Mouse (Mus musculus) intestine, embryonic 16.5 days (tissue): Measurements from ENCODE around the gene Gm128. TPM values are rescaled to one million over a fixed set of nuclear protein-coding genes. Genes with fewer than 3 reads are reported as not detected.

Experiments used
- ATAC-seq: fragments of 200-750 bp; cut with Nextera tagmentation; 2 replicates; pipeline ENCODE4 v1.8.0; 2017; ENCODE audit warnings: moderate TSS enrichment, moderate library complexity
- H3K27ac ChIP-seq: fragments of 300-500 bp; sonication (generic); 2 replicates; pipeline ENCODE4 v1.5.1; 2014; ENCODE audit warnings: mild to moderate bottlenecking, low read length
- H3K27me3 ChIP-seq: fragments of 300-500 bp; sonication (generic); replicated peaks from 2 replicates; pipeline ENCODE4 v1.6.1; 2014; ENCODE audit warnings: low read length, control low read depth, mixed read lengths; ENCODE audit not compliant: control insufficient read depth, insufficient read depth
- H3K36me3 ChIP-seq: fragments of 300-500 bp; sonication (generic); 2 replicates; pipeline ENCODE4 v1.6.1; 2014; ENCODE audit warnings: low read length, control low read depth; ENCODE audit not compliant: control insufficient read depth, insufficient read depth
- H3K4me1 ChIP-seq: fragments of 300-500 bp; sonication (generic); 2 replicates; pipeline ENCODE4 v1.6.1; 2014; ENCODE audit warnings: low read length, control low read depth, mixed read lengths; ENCODE audit not compliant: control insufficient read depth, insufficient read depth
- H3K4me2 ChIP-seq: fragments of 300-500 bp; sonication (generic); 2 replicates; pipeline ENCODE4 v1.6.1; 2014; ENCODE audit warnings: low read depth, low read length, control low read depth
- H3K4me3 ChIP-seq: fragments of 300-500 bp; sonication (generic); 2 replicates; pipeline ENCODE4 v1.5.1; 2014; ENCODE audit warnings: mild to moderate bottlenecking, low read length
- H3K9ac ChIP-seq: fragments of 300-500 bp; sonication (generic); 2 replicates; pipeline ENCODE4 v1.6.1; 2014; ENCODE audit warnings: low read depth, low read length
- H3K9me3 ChIP-seq: fragments of 300-500 bp; sonication (generic); 2 replicates; pipeline ENCODE4 v1.6.1; 2016; ENCODE audit warnings: low read length, control low read depth; ENCODE audit not compliant: control insufficient read depth
- WGBS: fragments of 180-500 bp; shearing (Covaris S2); extraction: QIAGEN DNeasy Blood & Tissue Kit; methylation state at CpG from one replicate; pipeline ENCODE4 v1.1.7; 2014; 5-methylcytosine and 5-hydroxymethylcytosine counted together
- polyA plus RNA-seq: library from polyadenylated mRNA; unstranded; fragments of >200 nt; fragmentation: Nextera tagmentation; extraction: Ambion mirVana; gene quantifications from 2 replicates; pipeline ENCODE4 v1.2.1, GENCODE M21; 2015

Gm128 gene
- polyA plus RNA-seq, result 0.17 and 0.29 TPM in 2 replicates

DNA sequence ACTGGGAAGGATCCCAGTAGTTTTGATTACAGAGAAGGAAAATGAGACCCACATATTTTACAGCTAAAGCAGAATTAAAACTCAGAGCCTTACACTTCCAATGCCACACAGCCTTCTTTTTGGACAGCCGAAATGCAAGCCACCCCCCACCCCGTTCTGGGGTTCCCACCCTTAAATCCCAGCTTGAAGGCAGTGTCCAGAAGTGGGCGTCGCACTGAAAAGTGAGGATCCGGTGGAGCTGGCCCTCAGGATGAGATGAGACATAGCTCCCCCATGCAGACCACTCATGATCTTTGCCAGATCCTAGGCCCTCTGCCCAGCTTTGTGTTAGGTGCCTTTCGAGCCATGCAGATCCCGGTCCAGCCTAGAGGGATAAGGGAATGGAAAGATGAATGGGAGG, at the start of gene Gm128:
TSS of gene Gm128 (minus strand) at position 101 of the 400 bp plus-strand sequence.
- Histone ChIP-seq H3K9ac (peak within 1 kb of the TSS; percentile 24; the same call in 1 of the 2 replicates), H3K4me1 (no peaks in the 10 kb centered on the region), H3K27me3 (no peaks in the 10 kb centered on the region), H3K36me3 (peaks cover 5% of the 10 kb centered on the region; the same call in 1 of the 2 replicates), H3K4me3 (no peak within 1 kb of the TSS), H3K4me2 (peak within 1 kb of the TSS; percentile 19; the same call in 1 of the 2 replicates), H3K9me3 (no peaks in the 10 kb centered on the region), H3K27ac (no peak within 1 kb of the TSS)
- WGBS, result 79% methylated on average over 7 of the region's 7 CpGs
- no peak for ATAC-seq

DNA sequence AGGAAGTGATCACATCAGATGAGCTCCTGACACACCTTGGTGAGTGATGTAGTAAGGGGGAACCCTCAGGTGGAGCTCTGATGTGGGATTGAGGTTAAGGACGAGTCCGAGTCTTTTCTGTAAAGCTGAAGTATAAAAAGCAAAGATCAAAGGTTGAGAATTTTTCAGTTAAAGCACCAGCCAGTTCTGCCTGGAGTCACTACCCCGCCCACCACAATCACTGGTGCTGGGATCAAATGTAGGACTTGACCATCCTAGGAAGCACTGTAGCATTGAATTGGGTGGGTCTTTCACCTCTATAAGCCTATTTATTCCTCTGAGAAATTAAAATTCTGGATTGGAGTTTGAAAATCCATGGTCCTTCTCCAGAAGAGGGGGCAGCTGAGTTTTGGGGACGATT, 49.6 kb upstream of the Gm128 start:
- H3K27ac ChIP-seq, result peak overlapping the region; percentile 5; the same call in 1 of the 2 replicates
- peak; percentile 32; the same call in 1 of the 2 replicates for ATAC-seq

DNA sequence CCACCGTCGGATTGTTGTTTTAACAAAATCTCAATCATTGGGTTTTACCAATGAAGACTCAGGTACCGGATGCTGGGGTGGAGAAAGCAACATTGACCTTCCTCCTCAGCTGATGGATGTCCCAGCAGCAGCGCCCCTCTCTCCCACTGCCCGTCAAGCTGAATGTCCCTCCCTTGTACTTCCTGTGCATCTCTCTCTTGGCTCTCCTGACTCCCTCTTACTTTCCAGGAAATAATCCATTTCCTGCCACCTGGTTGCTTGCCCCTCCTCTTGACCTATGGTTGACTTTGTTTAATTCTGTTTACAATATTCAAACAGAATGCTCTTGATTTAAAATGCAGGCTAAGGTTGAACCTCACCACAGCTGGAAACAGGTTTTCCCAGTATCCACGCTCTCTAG, 48.8 kb upstream of the Gm128 start:
- Histone ChIP-seq H3K9me3 (no peaks in the 10 kb centered on the region), H3K36me3 (peaks cover 4% of the 10 kb centered on the region), H3K27ac (no peak overlapping the region)

More for the DNA sequence above, 49.6 kb upstream of the Gm128 start:
- no peak overlapping the region for H3K4me2 ChIP-seq
- peaks cover 2% of the 10 kb centered on the region for H3K4me1 ChIP-seq
- H3K9ac ChIP-seq, result no peak overlapping the region
- no peaks in the 10 kb centered on the region for H3K9me3 ChIP-seq
- WGBS, result 69% methylated on average over 4 of the region's 4 CpGs
- no peaks in the 10 kb centered on the region for H3K27me3 ChIP-seq
- H3K4me3 ChIP-seq, result no peak overlapping the region
- H3K36me3 ChIP-seq, result peaks cover 4% of the 10 kb centered on the region

DNA sequence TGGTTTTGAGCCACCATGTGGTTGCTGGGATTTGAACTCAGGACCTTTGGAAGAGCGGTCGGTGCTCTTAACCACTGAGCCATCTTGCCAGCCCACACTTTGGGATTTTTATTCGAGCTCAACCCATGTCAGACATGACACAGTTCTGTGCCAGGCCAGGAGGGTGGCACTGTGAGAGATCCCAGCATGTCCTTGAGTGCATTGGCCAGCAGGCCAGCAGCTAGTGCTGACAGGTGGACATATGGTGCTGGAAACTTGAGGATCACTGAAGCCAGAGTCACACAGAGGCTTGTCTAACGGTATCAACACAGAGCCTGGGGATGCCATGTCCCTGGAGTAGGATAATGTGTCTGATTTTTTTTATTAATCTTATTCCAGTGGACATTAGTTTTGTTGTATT, 48.0 kb upstream of the Gm128 start:
- H3K27me3 ChIP-seq, result no peaks in the 10 kb centered on the region
- H3K4me3 ChIP-seq, result no peak overlapping the region
- no peaks in the 10 kb centered on the region for H3K9me3 ChIP-seq
- WGBS, result 93% methylated on average over 4 of the region's 4 CpGs
- ATAC-seq, result no peak
- H3K36me3 ChIP-seq, result peaks cover 4% of the 10 kb centered on the region
- no peak overlapping the region for H3K9ac ChIP-seq
- peaks cover 17% of the 10 kb centered on the region for H3K4me1 ChIP-seq
- H3K27ac ChIP-seq, result no peak overlapping the region
- no peak overlapping the region for H3K4me2 ChIP-seq

More for the DNA sequence above, 48.8 kb upstream of the Gm128 start:
- Histone ChIP-seq H3K27me3 (no peaks in the 10 kb centered on the region), H3K9ac (no peak overlapping the region), H3K4me1 (peaks cover 11% of the 10 kb centered on the region), H3K4me2 (no peak overlapping the region), H3K4me3 (no peak overlapping the region)
- ATAC-seq, result no peak
- WGBS, result 57% methylated on average over 6 of the region's 6 CpGs

DNA sequence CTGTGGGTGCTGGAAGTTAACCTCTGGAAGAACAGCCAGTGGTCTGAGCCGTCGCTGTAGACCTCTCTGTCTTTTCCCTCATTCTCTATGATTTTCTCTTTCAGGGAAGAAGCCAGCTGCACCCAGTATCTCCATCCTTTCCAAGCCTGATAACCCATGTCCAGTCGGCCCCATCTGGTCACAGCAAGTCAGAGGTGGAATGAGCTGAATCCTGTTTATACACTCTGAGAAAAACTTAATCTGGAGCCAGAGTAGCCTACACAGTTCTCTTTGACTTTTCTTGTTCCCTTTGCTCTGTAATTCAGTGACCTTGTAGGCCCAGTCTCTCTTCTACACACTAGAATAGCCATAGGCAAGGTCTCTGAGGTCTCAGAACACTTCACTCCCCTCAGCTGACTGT, 46.1 kb upstream of the Gm128 start:
- no peaks in the 10 kb centered on the region for H3K9me3 ChIP-seq
- no peak overlapping the region for H3K9ac ChIP-seq
- no peaks in the 10 kb centered on the region for H3K27me3 ChIP-seq
- ATAC-seq, result no peak
- no peak overlapping the region for H3K4me3 ChIP-seq
- peaks cover 23% of the 10 kb centered on the region for H3K4me1 ChIP-seq
- 84% methylated on average over 3 of the region's 3 CpGs for WGBS
- no peak overlapping the region for H3K4me2 ChIP-seq
- H3K27ac ChIP-seq, result no peak overlapping the region
- H3K36me3 ChIP-seq, result no peaks in the 10 kb centered on the region; the same call in 1 of the 2 replicates

DNA sequence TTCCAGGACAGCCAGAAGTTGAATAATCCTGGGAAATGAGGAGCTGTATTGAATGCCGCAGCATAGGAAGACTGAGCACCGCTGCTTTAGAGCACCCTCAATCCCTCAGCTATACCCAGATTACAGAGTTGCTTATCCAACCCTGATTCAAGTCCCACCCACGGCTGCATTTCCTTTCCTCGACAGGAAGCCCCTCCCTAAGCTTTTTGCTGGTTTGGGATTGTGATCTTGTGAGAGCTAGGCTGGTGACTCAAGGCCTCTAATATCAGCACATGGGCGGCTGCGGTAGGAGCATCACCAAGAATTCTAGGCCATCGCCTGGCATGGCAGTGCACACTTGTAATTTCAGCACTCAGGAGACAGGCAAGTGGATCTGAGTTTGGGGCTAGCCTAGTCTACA, 45.1 kb upstream of the Gm128 start:
- Histone ChIP-seq H3K9ac (no peak overlapping the region), H3K27me3 (no peaks in the 10 kb centered on the region), H3K4me3 (no peak overlapping the region), H3K9me3 (no peaks in the 10 kb centered on the region), H3K4me1 (peaks cover 23% of the 10 kb centered on the region), H3K36me3 (no peaks in the 10 kb centered on the region; the same call in 1 of the 2 replicates), H3K4me2 (no peak overlapping the region), H3K27ac (no peak overlapping the region)
- no peak for ATAC-seq
- 81% methylated on average over 7 of the region's 7 CpGs for WGBS

DNA sequence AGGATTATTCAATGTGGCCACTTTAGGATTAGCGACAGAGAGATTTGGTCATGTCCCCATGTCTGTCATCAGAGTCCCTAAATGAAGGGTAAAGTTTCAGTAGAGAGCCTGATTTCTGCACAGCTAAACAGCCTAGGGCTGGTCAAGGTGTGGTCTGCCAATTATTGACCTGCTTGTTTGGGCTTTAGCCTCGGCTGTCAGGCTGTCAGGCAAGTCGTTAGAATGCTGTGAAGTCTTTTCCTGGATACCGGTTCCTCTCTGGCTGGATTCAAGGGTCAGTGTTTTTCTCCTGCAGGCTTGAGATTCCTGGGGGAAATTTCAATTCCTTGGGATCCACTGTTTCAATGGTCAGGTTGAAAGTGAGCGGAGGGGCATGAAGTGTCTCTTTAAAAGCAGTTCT, 44.6 kb upstream of the Gm128 start:
- H3K36me3 ChIP-seq, result no peaks in the 10 kb centered on the region; the same call in 1 of the 2 replicates
- peak overlapping the region; percentile 13; the same call in 1 of the 2 replicates for H3K27ac ChIP-seq
- ATAC-seq, result no peak
- H3K4me3 ChIP-seq, result no peak overlapping the region
- peaks cover 23% of the 10 kb centered on the region for H3K4me1 ChIP-seq
- no peak overlapping the region for H3K4me2 ChIP-seq
- no peaks in the 10 kb centered on the region for H3K27me3 ChIP-seq
- no peaks in the 10 kb centered on the region for H3K9me3 ChIP-seq
- H3K9ac ChIP-seq, result no peak overlapping the region
- WGBS, result 59% methylated on average over 5 of the region's 5 CpGs

DNA sequence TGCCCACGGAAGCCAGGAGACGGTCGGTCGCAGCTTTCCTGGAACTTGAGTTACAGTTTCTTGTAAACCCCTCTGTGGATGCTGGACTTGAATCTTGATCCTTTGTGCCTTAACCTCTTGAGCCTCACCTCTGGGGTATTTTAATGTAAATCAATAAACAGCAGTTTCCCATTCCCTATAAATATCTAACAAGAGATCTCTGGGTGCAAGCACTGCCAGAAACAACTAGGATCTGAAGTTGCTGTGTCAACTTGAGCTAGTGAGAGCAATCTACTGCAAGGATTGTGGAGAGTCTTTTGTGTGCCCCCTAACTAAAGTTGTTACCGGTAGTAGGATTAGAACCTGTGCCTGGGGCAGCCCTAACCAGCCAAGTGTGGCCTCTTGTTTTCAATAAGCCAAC, 44.0 kb upstream of the Gm128 start:
- 89% methylated on average over 5 of the region's 5 CpGs for WGBS
- ATAC-seq, result no peak
- Histone ChIP-seq H3K9me3 (no peaks in the 10 kb centered on the region), H3K36me3 (no peaks in the 10 kb centered on the region; the same call in 1 of the 2 replicates), H3K4me2 (no peak overlapping the region), H3K27ac (no peak overlapping the region), H3K4me1 (peaks cover 27% of the 10 kb centered on the region), H3K9ac (no peak overlapping the region), H3K27me3 (no peaks in the 10 kb centered on the region), H3K4me3 (no peak overlapping the region)

DNA sequence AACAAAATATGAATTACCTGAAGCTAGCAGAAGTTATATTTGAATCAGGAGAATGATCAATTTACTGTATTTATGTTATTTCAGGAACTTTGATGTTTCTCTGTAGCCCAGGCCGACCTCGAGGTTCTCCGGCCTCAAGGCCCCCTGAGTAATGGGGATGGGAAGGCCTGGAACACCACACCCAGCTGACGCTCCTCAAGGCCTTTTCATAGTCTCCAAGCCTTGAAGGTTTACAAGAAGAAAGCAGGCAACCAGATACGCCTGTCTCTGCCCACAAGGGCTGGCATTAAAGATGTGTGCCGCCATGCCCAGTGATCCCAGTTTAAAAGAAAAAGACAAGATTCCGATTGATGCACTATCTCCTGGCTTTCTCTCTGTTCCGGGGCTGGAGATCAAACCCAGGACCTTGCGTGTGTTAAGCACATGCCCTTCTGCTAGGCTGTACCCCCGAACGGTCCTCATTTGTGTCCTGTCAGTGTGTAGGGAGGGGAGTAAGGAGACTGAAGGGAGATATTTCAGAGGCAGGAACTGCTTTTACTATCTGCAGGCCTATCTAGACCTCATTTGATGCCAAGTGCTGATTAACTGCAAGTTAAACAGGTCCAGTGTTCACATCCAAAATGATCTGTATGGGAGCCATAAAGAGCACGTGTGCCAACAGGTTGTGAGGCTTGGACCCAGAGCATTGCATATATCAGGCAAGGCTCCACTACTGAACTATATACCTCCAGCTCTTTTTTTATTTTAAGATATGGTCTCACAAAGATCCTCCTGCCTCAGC, 43.3 kb upstream of the Gm128 start:
- Histone ChIP-seq H3K27ac (no peak overlapping the region), H3K36me3 (no peaks in the 10 kb centered on the region; the same call in 1 of the 2 replicates), H3K27me3 (no peaks in the 10 kb centered on the region), H3K4me1 (peaks cover 27% of the 10 kb centered on the region), H3K4me2 (peak overlapping the region; percentile 75; the same call in 1 of the 2 replicates), H3K9me3 (no peaks in the 10 kb centered on the region), H3K9ac (no peak overlapping the region), H3K4me3 (peak overlapping the region; percentile 71)
- ATAC-seq, result no peak
- WGBS, result 85% methylated on average over 12 of the region's 12 CpGs
